Mouse (Mus musculus): ENCODE results near the gene Etl4. TPM values are rescaled to one million over a fixed set of nuclear protein-coding genes. Genes with fewer than 3 reads are reported as not detected.

Gene Etl4
- total and polyA plus RNA-seq, 2 experiments from 2014 or later, result 6.4 to 14.8 TPM

DNA sequence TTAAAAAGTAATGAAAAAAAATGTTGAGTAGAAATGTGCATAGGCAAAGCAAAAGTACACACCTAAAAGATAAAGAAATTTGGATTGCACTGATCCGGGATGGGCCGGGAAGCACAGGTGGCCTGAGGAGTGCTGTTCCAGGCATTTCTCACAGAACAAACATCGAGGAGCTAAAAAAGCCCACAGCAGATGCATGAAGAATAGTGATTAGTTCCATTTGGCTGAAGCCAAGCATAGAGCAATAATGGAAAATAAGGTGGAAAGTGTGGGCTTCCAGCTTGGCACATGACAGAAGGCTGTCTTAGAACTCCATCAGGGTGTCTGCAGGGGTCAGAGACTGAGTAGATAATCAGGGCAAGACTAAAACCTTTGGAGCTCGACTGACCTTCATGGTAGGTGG lies 512.7 kb downstream of the Etl4 start:
- 32% methylated on average over 4 of the region's 4 CpGs for WGBS
- no peaks in the 10 kb centered on the region for H3K9me3 ChIP-seq (ENCODE audit: low read length)
- no peaks in the 10 kb centered on the region for H3K27me3 ChIP-seq (ENCODE audit: insufficient read depth, low read length)
- no peak overlapping the region for H3K4me3 ChIP-seq (ENCODE audit: low read length)
- no peak overlapping the region for H3K9ac ChIP-seq (replicated peaks; ENCODE audit: low read length)
- ATAC-seq, result no peak
- no peak for TF ChIP-seq CTCF (IDR thresholded peaks at IDR 0.05; ENCODE audit: low read depth)
- peaks cover 5% of the 10 kb centered on the region; the same call in 1 of the 2 replicates for H3K4me1 ChIP-seq (ENCODE audit: insufficient read depth, low read length)
- no peaks in the 10 kb centered on the region for H3K36me3 ChIP-seq (ENCODE audit: insufficient read depth, low read length)
- H3K27ac ChIP-seq, result no peak overlapping the region
- no peak overlapping the region for H3K4me2 ChIP-seq (ENCODE audit: low read depth, low read length)
- DNase-seq (ENCODE audit: low spot score), result no peak

DNA sequence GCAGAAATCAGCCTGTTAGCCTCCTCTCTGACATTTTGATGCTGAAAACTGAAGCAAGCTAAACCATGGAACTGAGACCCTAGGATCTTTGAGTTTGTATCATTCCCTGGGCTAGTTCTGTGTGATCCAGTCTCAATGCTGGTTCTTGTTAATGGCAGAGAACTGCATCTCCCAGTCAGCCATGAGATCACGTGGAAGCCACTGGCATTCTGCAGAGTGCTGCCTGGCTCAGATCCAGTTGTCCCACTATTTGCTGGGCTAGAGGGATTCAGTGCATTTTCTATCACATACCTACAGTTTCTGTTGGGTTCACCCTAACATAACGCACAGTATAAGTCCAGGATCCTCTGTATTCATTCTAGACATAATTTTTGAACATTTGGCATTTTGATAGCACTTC lies 524.1 kb downstream of the Etl4 start:
- TF ChIP-seq CTCF (IDR thresholded peaks at IDR 0.05; ENCODE audit: low read depth), result no peak
- no peaks in the 10 kb centered on the region for H3K4me1 ChIP-seq (ENCODE audit: insufficient read depth, low read length)
- H3K36me3 ChIP-seq (ENCODE audit: insufficient read depth, low read length), result no peaks in the 10 kb centered on the region
- H3K27me3 ChIP-seq (ENCODE audit: insufficient read depth, low read length), result no peaks in the 10 kb centered on the region
- H3K4me2 ChIP-seq (ENCODE audit: low read depth, low read length), result no peak overlapping the region
- H3K9me3 ChIP-seq (ENCODE audit: low read length), result no peaks in the 10 kb centered on the region
- ATAC-seq, result no peak
- H3K9ac ChIP-seq (replicated peaks; ENCODE audit: low read length), result no peak overlapping the region
- 72% methylated on average over 2 of the region's 2 CpGs for WGBS
- no peak overlapping the region for H3K27ac ChIP-seq
- DNase-seq (ENCODE audit: low spot score), result no peak
- no peak overlapping the region for H3K4me3 ChIP-seq (ENCODE audit: low read length)

DNA sequence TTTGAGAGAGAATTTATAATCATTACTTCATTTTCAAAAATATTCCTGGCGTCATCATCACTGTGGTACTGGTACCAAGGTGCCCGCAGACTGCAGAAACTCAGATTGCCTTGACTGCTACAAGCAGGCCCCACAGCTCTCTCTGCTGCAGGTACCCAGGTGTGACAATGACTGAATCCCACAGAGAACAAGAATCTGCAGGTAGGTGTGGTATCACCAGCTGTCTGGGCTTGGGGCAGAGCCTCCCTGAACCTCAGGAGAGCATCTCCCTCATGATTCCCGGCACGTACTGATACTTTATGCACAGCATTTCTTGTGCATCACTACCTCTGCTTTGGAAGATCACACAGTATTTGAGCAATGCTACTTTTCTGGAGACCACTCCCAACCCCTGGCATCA lies 526.0 kb downstream of the Etl4 start:
- WGBS, result 87% methylated on average over 4 of the region's 4 CpGs
- DNase-seq (ENCODE audit: low spot score) (no peak), ATAC-seq (no peak)
- Histone ChIP-seq H3K4me1 (ENCODE audit: insufficient read depth, low read length) (no peaks in the 10 kb centered on the region), H3K27me3 (ENCODE audit: insufficient read depth, low read length) (no peaks in the 10 kb centered on the region), H3K36me3 (ENCODE audit: insufficient read depth, low read length) (no peaks in the 10 kb centered on the region), H3K9ac (replicated peaks; ENCODE audit: low read length) (no peak overlapping the region), H3K4me3 (ENCODE audit: low read length) (no peak overlapping the region), H3K4me2 (ENCODE audit: low read depth, low read length) (no peak overlapping the region), H3K27ac (no peak overlapping the region), H3K9me3 (ENCODE audit: low read length) (no peaks in the 10 kb centered on the region)
- no peak for TF ChIP-seq CTCF (IDR thresholded peaks at IDR 0.05; ENCODE audit: low read depth)

DNA sequence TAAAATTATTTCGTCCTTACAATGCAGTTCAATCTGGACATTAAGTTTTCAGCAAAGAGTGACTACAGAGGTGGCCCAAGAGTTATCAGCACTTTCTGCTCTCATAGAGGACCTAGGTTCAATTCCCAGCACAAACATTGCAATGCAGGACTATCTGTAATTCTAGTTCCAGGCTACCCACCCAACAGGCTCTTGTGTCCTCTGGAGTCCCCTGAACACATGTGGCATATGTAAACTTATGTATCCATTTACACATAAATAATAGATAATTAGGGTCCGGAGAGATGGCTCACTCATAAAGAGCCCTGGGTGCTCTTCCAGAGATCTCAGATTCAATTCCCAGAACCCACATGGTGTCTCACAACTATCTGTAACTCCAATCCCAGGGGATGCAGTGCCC lies 533.2 kb downstream of the Etl4 start:
- H3K27me3 ChIP-seq (ENCODE audit: insufficient read depth, low read length), result no peaks in the 10 kb centered on the region
- H3K36me3 ChIP-seq (ENCODE audit: insufficient read depth, low read length), result no peaks in the 10 kb centered on the region
- H3K4me2 ChIP-seq (ENCODE audit: low read depth, low read length), result no peak overlapping the region
- H3K9ac ChIP-seq (replicated peaks; ENCODE audit: low read length), result no peak overlapping the region
- no peak for TF ChIP-seq CTCF (IDR thresholded peaks at IDR 0.05; ENCODE audit: low read depth)
- H3K4me3 ChIP-seq (ENCODE audit: low read length), result no peak overlapping the region
- no peaks in the 10 kb centered on the region for H3K4me1 ChIP-seq (ENCODE audit: insufficient read depth, low read length)
- 85% methylated on average over 2 of the region's 2 CpGs for WGBS
- H3K27ac ChIP-seq, result no peak overlapping the region
- DNase-seq (ENCODE audit: low spot score), result no peak
- no peak for ATAC-seq
- H3K9me3 ChIP-seq (ENCODE audit: low read length), result no peaks in the 10 kb centered on the region

DNA sequence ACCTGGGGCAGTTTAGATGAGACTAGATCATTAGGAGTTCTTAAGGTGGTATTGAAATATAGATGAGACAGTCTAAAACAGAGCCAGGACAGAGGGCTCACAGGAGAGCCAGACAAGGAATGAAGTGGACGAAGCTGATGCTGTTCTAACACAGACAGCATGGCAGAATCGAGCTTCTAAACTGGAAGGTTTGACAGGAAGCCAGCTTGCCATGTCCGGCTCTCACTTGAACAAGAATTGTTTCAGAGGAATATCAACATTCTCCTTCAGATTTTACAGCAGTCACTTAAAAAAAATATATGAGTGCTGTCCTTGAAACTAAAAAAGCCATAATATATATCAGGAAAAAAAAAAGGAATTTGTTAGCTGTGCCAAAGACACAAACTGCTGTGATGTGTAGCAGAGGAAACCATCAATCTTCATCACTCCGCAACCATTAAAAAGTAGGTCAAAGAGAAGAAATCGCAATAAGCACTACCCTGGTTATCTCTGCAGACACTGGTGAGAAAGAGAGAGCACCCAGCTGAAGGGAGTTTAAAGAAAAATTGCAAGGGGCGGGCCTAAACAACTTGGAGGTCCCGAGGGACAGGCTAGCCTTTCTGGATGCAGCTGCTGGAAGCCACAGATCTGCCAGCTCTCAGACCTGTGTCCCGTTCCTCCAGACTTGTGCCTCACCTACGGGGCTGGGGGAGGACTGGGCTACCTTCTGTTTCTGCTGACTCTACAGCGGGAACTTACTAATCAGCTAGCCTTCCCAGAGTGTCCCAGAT lies 534.3 kb downstream of the Etl4 start:
- Histone ChIP-seq H3K9ac (replicated peaks; ENCODE audit: low read length) (no peak overlapping the region), H3K4me2 (ENCODE audit: low read depth, low read length) (no peak overlapping the region), H3K36me3 (ENCODE audit: insufficient read depth, low read length) (no peaks in the 10 kb centered on the region), H3K27me3 (ENCODE audit: insufficient read depth, low read length) (no peaks in the 10 kb centered on the region), H3K4me3 (ENCODE audit: low read length) (no peak overlapping the region), H3K4me1 (ENCODE audit: insufficient read depth, low read length) (no peaks in the 10 kb centered on the region), H3K9me3 (ENCODE audit: low read length) (no peaks in the 10 kb centered on the region), H3K27ac (no peak overlapping the region)
- DNase-seq (ENCODE audit: low spot score) (no peak), ATAC-seq (no peak)
- no peak for TF ChIP-seq CTCF (IDR thresholded peaks at IDR 0.05; ENCODE audit: low read depth)
- 57% methylated on average over 10 of the region's 10 CpGs for WGBS

DNA sequence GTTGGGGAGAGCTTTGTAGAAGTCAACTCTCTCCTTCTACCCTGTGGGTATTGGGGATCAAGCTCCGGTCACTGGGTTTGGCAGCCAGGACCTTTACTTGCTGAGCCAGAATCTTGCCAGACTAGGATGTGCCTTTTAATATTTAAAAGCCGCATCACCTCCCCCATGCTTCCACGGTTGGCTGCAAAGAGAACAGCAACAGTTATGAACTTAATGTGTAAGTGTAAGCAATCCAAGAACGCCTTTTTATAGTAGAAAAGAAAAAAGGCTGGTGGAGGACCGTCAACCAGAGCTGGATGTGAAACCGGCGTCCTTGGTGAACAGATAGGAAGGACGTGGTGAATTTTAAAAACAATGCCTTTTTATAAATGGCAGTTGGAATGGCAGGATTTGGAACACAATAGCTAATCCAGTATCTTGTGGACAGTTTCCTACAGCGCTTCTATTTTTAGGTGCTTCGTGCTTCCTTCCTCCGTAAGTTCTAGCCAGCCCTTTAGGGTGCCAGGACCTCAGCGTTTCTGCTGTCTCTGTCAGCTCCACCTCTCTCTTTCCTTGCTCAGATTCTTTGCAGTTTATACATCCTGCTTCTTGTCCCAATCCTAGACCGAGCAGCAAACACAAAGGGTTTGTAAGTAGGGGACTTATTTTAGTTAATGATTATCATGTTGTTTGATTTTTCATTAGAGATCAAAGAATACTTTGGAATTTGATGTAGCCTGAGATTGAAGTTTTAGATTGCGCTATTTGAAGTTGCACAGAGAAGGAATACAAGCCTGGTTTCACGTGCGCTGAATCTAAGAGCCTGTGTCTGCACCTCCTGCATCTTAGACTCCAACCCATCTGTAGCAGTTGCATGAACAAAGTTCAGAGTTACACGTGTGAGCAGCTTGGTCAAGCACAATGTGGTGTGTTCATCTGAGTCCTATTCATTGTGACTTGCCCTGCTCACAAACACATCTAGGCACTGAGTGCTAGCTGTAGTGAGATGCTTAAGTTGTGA lies 535.9 kb downstream of the Etl4 start:
- TF ChIP-seq CTCF (IDR thresholded peaks at IDR 0.05; ENCODE audit: low read depth), result no peak
- Histone ChIP-seq H3K27ac (no peak overlapping the region), H3K4me1 (ENCODE audit: insufficient read depth, low read length) (no peaks in the 10 kb centered on the region), H3K4me2 (ENCODE audit: low read depth, low read length) (no peak overlapping the region), H3K9ac (replicated peaks; ENCODE audit: low read length) (no peak overlapping the region), H3K9me3 (ENCODE audit: low read length) (no peaks in the 10 kb centered on the region), H3K4me3 (ENCODE audit: low read length) (no peak overlapping the region), H3K27me3 (ENCODE audit: insufficient read depth, low read length) (no peaks in the 10 kb centered on the region), H3K36me3 (ENCODE audit: insufficient read depth, low read length) (no peaks in the 10 kb centered on the region)
- no peak for ATAC-seq
- WGBS, result 51% methylated on average over 17 of the region's 17 CpGs
- DNase-seq (ENCODE audit: low spot score), result no peak
